Mouse (Mus musculus) urinary bladder, adult 18-20 months (tissue): ENCODE results near the gene BC030867.

Experiments used
- DNase-seq, 2 experiments: peaks; one replicate each; pipeline ENCODE4 v3.0.0; 2022; ENCODE audit warnings: low spot score in 2 of 2, mixed read lengths in 2 of 2

BC030867 gene

DNA sequence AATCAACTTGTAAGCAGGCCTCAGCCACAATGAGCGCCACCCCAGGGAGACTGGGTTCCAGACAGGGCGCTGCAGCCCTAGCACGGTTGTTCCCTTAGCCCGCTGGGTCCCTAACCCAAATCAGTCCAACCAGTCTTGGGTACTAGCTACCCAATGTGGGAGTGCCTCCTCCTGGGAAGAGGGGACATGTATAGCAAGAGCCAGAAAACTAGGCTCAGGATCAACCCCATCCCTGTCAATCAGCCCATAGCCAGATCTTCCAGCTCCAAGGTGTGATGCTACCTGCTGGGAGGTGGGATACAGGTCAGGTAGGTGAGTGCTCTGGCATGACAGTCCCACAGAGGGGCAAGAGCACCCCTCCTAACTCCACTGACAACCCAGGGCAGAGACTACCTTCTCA is 41.5 kb downstream of the BC030867 start:
- no peak for DNase-seq

GRCm38 (mm10) chr11:102291051-102291535 is 42.4 kb downstream of the BC030867 start:
- no peak for DNase-seq

DNA sequence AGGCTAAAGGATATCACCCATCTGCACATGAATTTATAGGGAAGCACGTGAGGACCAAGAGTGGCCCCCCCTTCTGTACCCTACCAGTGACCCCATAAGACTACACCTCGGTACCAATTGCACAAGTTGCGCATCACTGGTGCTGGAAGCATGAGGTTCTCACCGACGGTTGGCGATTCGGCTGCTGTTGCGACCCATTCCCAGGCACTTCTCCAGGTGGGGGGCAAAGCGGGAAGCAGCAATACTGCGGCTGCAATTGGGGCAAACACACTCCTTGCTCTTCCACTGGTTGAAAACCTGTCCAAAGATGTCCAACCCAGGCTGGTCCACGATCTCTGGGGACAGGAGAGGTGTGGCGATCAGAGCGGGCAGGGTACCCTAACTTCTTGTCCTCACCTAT is 45.3 kb downstream of the BC030867 start:
- no peak for DNase-seq

- no peak for DNase-seq
Measured at GRCm38 (mm10) chr11:102294416-102294815, 45.7 kb downstream of the BC030867 start.

DNA sequence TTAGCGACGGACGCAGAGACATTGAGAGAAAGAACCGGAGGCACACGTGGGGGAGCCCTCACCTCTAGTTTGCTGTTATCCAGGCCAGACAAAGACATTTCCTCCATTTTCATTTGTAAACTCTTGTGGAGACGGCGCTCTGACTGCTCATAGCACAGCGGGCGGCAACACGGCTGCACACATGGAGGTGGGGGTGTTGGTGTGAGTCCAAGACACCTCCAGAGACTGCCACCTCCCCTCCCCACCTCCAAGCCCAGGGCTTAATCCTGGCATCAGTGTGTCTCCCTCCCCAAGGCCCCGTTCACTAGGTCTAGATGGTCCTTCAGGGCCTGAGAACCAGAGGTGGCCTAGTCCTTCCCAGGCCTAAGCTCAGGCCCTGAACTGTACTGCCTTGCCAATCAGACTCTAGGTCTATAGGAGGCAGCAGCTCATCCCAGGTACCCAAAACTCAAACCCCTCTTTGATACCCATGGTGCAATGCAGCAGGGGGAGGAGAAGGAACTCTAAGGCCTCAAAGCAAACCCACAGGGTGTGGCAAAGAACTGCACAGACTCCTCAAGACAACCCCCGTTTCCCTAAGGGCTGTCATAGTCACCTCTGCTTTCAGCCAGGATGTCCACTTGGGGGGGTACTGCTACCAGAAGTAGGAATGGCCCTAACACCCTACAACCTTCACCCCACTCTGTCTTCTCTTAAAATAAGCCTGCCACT is 46.4 kb downstream of the BC030867 start:
- no peak for DNase-seq

- DNase-seq, result peak in 1 of 2 experiments; percentile 47
Measured at GRCm38 (mm10) chr11:102295598-102296471, 47.2 kb downstream of the BC030867 start.

- peak; percentile 93 to 99 for DNase-seq
Measured at GRCm38 (mm10) chr11:102296491-102297472, 48.1 kb downstream of the BC030867 start, which contains the start of gene Atxn7l3. Gene Atxn7l3 (minus strand): TSS chr11:102296631.

DNA sequence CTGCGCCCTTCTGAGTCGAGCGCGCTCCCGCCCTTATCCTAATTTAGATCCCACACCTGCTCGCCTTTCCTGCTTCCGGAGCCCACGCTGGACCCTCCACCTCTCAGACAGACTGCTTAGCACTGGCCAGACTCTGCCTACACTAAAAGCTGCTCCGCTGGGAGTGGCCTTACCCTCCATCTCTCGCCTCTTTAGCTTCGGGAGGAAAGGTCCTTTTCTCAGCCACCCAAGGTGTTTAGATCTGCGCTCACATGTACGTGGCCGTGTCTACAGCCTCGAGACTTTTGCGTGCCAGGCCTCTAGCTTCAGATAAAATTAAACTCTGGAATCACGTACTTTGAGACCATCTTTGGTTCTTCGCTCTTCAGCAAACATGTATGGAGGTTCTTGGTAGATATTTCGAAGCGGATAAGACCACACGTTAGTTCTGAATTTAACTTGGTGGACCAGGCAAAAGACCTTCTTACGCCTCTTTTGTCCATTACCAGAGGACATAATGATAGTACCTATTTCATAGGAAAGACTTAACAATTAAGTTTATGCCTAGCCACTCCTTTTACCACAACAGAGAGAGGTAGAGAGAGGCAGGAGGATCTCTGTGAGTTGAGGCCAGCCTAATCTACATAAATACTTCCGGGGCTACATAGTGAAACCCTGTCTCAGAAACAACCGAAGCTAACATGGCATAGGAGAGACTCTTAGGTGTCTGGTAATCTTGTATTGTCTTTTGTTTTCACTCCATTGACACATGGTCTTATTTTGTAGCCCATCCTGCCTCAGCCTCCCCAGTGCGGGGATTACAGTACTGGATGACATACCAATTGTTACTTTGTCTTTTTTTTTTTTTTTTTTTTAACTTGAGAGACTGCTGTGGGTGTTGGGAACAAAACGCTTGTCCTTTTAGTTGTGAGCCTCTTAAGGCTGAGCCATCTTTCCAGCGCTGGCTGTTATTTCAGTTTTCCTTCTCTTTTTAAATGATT is 49.2 kb downstream of the BC030867 start:
- DNase-seq, result no peak

GRCm38 (mm10) chr11:102299839-102300238 is 51.2 kb downstream of the BC030867 start:
- no peak for DNase-seq

GRCm38 (mm10) chr11:102304141-102304540 is 55.5 kb downstream of the BC030867 start:
- no peak for DNase-seq

DNA sequence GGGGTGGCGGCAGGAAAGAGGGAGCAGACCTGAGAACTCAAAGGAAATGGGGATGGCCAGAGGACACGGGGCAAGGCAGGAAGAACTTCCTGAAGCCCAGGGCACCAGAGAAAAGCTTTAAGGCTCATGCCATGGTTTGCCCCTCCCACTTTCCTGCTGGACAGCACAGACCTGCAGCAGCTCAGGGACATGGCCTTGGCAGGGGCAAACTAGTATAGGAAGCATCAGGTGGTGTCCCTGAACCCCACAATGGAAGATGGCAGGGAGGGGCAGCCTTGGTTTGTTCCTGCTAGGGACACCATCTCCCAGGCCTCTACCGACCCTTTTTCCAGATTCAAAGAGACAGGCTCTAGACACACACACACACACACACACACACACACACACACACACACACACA is 56.7 kb downstream of the BC030867 start:
- DNase-seq, result no peak

DNA sequence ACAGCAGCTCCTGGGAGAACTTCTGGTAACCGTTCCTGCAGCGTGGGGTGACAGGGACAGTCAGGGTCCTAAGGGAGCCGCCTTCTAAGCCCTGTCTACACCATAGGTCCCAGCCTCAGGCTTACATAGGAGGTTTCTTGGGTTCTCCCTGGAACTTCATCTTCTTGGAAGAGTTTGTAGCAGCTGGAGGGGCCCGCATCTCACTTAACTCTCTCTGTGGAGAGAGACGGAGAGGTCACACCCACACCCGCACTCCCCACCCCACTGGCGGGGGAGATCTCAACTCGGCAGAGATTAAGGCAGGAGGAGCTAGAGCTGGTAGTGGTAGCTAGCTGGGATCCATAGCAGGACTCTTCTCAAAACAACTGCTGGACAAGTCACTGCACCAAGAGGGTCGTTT is 59.4 kb downstream of the BC030867 start:
- DNase-seq, result no peak

- DNase-seq, result peak; percentile 94 to 95
Measured at GRCm38 (mm10) chr11:102308979-102309378, 60.3 kb downstream of the BC030867 start.

- no peak for DNase-seq
Measured at GRCm38 (mm10) chr11:102309821-102310617, 61.3 kb downstream of the BC030867 start.

DNA sequence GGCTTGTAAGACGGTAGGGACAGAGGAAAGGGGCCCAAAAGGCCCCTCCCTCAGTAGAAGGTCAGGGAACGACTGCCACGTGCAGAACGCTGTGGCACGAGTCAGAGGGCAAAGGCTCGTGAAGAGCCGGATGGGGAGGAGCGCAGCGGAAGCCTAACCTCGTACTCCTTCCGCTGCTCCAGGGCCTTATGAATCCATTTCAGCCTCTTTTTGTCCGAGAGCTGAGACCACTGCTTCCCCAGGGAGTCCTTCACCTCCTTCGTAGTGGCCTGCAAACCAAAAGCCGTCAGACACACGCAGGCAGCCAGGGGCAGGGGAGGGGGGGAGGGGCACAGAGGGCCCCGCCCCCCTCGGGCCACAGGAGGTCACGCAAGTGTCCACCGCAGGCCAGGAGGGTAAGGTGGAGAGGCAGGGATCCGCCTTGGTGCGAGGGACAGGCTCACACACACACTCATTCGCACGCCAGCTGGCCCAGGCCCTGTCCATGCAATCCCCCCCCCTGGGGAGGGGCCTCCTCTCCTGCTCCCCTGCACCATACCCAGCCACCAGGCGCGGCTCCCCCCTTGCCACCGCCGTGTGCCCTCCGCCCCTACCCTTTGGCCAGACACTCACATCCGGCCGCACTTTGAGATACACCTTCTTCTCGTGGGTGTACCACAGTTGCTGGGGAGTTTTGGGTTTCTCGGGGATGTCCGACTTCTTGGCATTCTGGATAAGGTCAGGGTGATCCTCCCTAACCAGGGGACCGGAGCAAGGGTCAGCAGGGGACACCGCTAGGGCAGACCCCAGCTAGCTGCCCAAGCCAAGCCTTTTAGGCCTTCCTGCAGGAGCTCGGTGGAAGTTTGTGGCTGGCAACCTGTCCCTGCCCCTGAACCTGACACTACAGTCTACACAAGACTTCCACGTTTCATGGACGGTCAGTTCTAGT is 62.4 kb downstream of the BC030867 start:
- DNase-seq, result no peak

DNA sequence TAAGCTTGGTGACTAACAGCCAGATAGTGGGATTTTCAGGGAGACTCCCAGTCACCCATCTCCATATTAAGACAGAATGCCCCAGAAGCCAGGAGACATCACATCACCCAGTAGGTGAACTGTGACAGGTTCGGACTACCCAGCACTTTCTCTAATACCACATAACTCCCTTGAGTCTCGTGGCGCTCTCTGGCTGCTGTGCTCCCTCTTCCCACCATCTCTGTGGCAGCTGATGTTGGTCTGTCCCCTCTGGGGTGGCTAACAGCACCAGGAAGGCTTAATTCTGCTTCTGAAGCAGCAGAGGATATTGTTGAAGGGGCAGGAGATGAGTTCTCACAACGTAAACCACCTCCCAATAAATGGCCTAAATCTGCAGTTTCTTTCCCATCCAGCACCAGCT is 63.3 kb downstream of the BC030867 start:
- DNase-seq, result no peak

GRCm38 (mm10) chr11:102312586-102312985 is 63.9 kb downstream of the BC030867 start:
- no peak for DNase-seq

DNA sequence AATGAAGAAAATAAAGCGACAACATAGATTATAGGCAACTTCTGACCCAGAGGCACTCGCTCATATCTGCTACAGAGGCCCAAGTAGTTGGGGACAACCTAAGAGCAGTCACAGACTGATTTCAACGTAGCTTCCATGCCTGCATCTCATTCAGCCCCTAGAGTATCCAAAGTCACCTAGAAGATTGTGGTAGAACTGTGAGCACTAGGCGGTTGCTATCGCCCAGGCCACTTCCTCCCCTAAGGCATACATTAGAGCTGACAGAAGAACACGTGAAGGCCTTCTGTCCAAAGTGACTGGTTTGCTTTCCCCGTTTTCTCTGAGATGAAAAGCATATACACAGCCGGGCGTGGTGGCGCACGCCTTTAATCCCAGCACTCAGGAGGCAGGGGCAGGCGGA is 65.6 kb downstream of the BC030867 start:
- DNase-seq, result no peak
